Mouse (Mus musculus): Measurements from ENCODE around the gene Igdcc3.

Igdcc3 gene

GRCm38 (mm10) chr9:65156604-65157003, 15.6 kb downstream of the Igdcc3 start:
- TF ChIP-seq GATA4 (IDR thresholded peaks at IDR 0.05; ENCODE audit: insufficient replicate concordance, low read length) = no peak

DNA sequence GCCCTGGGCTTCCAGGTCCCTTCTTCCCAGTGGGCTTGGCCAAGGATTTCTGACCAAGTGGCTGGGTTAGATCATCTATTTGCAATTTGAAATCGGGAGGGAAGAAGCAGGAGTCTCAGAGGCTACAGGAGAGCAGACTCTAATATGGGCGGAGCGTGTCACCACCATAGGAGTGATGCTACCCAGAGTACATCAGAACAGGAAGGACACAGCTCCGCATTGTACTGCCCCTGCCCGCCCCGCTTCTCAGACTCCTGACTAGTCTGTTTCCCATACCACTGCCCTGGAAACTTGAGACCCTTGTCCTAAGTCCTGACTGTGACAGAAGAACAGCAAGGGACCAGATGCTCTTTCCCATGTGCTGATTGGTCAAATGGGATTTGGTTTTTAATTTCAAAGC, 16.6 kb downstream of the Igdcc3 start:
- TF ChIP-seq GATA4 (IDR thresholded peaks at IDR 0.05; ENCODE audit: insufficient replicate concordance, low read length) = no peak

DNA sequence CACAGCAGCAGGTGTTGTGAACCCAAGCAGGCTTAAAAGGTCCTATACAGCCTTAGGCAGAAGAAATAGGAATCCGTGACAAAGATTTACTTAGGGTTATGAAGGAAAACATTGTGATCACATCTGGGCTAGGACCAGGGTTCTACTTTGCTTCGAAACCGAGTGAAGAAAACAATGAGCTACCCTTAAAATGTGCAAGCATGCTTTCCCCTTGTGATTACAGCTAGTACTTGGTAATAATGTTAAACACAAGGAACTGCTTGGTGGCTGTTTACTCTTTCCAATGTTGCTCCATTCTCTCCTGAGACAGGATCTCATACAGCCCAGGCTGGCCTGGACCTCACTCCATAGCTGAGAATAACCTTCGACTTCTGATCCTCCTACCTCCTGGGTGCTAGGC, 20.2 kb downstream of the Igdcc3 start:
- TF ChIP-seq GATA4 (IDR thresholded peaks at IDR 0.05; ENCODE audit: insufficient replicate concordance, low read length) = no peak

DNA sequence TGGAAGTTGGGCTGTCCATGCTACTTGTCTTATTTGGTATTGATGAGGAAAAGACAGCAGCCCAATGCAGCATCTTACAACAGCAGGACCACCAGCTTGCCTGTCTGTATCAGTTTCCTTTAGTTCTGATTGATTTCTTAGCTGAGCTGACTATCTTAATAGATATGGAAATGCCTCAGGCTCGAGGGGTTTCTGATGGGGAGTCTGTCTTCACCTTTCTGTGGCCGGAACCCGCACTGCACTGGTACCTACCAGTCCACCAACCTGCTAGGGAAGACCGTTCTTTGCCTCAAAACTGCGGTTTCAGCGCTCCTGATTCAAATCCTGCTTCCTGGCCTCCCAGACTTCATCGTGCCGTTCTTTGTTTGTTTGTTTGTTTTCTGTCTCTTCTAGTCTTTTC, 20.9 kb downstream of the Igdcc3 start:
- TF ChIP-seq GATA4 (IDR thresholded peaks at IDR 0.05; ENCODE audit: insufficient replicate concordance, low read length) = no peak

GRCm38 (mm10) chr9:65162711-65163639, 22.0 kb downstream of the Igdcc3 start:
- no peak for TF ChIP-seq GATA4 (IDR thresholded peaks at IDR 0.05; ENCODE audit: insufficient replicate concordance, low read length)

DNA sequence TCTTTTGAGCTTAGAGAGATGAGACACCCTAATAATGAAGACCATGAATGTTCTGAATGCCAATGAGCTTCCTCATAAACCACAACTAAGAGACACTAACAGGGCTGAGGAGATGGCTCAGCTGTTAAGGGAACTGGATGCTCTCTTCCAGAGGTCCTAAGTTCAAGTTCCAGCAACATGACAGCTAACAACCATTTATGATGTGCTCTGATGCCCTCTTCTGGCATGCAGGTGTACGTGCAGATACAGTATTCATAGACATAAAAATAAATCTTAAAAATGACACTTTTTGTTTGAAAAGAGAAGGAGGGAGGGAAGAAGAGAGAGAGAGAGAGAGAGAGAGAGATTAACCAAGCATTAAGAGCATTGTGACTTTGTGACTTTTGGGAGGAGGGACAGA, 23.9 kb downstream of the Igdcc3 start:
- TF ChIP-seq GATA4 (IDR thresholded peaks at IDR 0.05; ENCODE audit: insufficient replicate concordance, low read length) = no peak

GRCm38 (mm10) chr9:65166386-65166785, 25.4 kb downstream of the Igdcc3 start:
- no peak for TF ChIP-seq GATA4 (IDR thresholded peaks at IDR 0.05; ENCODE audit: insufficient replicate concordance, low read length)

DNA sequence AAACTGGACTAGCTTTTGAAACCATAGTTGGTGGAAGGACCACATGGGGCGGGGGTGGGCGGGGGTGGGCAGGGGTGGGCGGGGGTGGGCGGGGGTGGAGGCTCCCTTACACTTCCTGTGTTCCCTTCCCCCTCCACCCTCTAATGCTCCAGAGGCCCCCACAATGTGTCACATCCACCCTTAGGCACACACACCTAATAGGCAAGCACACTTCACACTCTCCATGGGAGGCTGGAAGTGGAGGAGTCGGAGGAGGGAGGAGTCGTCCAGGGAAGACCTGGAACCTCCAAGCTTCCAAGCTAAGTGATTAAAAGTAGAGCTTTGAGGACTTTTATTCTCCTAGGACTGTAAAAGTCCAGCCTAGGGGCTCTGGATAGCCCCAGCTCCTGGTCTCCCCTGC, 27.5 kb downstream of the Igdcc3 start:
- TF ChIP-seq GATA4 (IDR thresholded peaks at IDR 0.05; ENCODE audit: insufficient replicate concordance, low read length) = no peak

GRCm38 (mm10) chr9:65168952-65169351, 28.0 kb downstream of the Igdcc3 start:
- TF ChIP-seq GATA4 (IDR thresholded peaks at IDR 0.05; ENCODE audit: insufficient replicate concordance, low read length) = no peak

DNA sequence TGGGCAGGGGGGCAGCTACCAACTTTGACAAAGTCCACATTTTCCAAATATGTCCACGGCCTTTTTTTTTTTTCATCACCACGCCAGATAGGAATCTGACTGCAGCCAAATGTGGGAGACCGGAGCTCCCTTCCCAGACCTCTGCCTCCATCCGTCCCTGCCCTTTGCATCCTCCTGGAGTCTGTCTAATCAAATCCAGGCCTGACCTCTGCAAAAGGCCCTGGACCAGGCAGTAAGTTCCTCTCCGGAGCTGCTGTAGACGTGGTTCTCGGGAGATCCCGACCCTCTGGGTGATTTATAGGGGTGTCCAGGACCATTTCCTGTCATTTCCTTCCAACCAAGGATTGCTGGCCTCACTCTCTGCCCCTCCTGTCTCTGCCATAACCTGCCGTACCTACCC, 31.7 kb downstream of the Igdcc3 start:
- no peak for TF ChIP-seq GATA4 (IDR thresholded peaks at IDR 0.05; ENCODE audit: insufficient replicate concordance, low read length)

DNA sequence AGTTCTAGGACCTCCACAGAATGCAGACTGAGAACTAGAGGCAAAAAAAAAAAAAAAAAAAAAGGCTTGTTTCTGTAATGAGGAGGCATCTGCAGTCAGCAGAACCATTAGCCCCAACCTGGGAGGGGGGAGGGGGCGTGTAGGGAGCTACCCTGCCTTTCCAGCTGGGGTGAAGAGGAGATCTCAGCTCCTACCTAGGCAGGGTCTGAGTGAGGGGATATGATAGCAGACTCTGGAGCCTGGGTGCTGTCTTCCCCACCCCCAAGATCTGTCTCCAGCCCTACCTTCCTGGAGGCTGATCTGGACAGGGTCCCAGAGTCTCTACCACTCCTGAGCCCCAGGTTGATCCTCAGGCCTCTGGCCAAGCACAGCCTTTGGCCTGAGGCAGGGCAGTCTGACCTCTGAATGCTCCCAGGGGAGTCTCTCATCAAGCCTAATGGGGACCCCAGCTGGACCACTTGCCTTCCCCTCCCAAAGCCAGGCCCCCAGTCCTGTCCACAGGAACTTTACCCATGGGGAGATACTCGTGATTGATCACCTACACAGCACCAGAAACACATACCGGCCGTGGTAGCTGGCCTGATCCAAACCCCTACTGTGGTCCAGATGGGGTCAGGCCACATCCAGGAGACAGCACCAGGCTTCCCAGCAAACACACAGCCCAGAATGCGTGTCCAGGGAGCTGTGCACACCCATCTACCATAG, 34.4 kb downstream of the Igdcc3 start:
- no peak for TF ChIP-seq GATA4 (IDR thresholded peaks at IDR 0.05; ENCODE audit: insufficient replicate concordance, low read length)

DNA sequence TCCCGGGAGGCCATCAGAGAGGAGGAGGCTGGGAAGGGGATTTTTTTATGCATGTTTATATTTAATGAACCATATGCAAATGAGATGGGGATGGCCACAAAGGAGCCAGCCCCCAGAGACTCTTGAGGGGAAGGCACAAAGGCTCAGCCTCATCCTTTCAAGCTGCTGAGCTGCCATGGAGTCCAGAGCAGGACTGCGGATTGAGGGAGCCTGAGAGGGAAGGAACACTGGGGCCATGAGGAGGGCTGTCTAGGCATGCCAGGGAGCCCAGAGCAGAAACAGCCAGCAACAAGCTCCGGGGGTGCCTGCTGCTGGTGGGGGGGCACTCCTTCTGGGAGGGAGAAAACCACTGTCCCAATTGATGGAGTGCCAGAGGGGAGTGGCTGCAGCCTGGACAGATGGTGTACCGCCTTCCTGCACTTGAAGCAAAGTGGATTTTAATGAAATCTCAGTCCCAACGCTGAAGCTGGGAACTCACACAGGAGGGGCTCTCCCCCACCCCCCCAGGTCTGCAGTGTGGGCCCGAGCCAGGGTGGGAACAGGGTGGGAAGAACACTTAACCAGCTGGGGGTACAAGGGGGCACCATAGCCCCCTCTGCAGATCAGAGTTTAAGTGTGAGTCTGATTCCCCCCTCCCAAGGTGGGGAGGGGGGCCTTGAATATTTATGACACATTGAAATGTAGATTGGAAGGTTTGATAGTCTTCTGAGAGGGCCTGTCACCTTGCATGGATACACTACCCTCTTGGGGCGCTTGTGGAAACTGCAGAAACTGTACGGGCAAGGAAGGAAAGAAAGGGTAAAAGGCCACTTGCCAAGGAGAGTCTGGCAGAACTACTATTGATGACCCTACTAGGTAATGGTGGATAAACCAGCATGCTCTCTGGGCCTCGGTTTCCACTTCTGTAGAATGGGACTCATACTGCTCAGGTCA, 35.2 kb downstream of the Igdcc3 start:
- TF ChIP-seq GATA4 (IDR thresholded peaks at IDR 0.05; ENCODE audit: insufficient replicate concordance, low read length) = no peak

DNA sequence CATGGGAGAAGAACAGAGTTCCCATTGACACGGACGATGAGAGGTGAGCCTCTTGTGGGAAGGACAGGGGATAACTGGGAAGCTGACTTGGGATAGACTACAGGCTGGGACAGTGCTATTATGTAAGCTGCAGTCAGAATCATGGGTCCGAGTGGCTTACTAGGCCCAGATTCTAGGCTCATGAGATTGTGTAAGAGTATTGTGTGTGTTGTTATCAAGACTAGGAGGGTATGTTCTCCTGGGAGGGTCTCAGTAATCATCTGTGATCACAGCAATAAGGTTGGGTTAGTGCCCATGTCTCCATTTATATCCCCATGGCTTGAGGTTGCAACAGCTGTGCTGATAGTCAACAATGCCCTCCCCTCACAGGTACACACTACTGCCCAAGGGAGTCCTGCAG, 36.5 kb downstream of the Igdcc3 start:
- TF ChIP-seq GATA4 (IDR thresholded peaks at IDR 0.05; ENCODE audit: insufficient replicate concordance, low read length) = no peak

GRCm38 (mm10) chr9:65177912-65178311, 36.9 kb downstream of the Igdcc3 start:
- no peak for TF ChIP-seq GATA4 (IDR thresholded peaks at IDR 0.05; ENCODE audit: insufficient replicate concordance, low read length)

Data from liver, adult (tissue).